Mouse (Mus musculus): ENCODE data around the gene Actr2. TPM values are rescaled to one million over a fixed set of nuclear protein-coding genes. Genes with fewer than 3 reads are reported as not detected.
"Not testable (repeated sequence)": the region's sequence is repeated elsewhere in the genome, so short reads cannot be mapped to it uniquely, and the experiment has no call there.

The Actr2 gene
- 83.4 and 89.0 TPM in 2 replicates for polyA plus RNA-seq (2015; fragmentation: Nextera tagmentation; extraction: Ambion mirVana)

DNA sequence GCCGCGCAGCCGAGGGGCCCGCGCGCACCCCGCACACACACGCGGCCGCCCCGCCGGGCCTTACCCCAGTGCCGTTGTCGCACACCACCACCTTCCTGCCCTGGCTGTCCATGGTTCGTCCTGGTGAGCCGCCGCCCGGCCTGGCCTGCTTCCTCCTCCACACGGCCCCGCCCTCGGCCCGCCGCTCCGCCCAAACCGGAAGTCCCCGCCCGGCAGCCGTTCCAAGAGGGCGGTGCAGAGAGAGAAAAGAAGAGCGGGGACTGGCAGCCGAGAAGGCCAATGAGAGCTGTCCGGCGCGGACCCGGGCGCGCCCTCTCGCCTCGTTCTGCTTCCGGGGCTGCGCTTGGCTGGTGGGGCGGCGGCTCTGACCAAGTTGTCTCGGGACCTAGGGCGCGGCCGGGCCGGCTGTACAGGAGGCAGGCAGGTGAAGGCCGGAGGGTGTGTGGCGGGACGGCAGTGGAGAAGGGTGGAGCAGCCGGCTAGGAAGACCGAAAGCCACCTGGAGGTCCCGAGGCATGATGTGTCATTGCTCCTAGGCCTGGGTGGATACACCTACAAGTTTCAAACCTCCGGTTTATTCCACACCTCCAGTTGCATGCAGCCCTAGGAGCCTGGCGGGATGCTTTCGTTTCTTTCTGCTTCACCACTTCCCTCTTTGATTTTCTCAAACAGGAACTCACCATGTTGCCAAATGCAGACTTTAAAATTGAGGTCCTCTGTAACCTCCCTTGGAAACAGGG is at the start of gene Actr2:
Actr2 (minus strand) TSS at position 173 of the 740 bp plus-strand sequence.
- no peaks in the 10 kb centered on the region for H3K9me3 ChIP-seq
- peak within 1 kb of the TSS; percentile 96 for H3K9ac ChIP-seq
- peaks cover 24% of the 10 kb centered on the region for H3K4me1 ChIP-seq
- peaks cover 15% of the 10 kb centered on the region for H3K36me3 ChIP-seq
- peak within 1 kb of the TSS; percentile 87 for H3K4me2 ChIP-seq
- peak; percentile 98 for ATAC-seq (ENCODE audit: extremely low read depth, insufficient number of reproducible peaks, low FRiP score, low TSS enrichment)
- no peaks in the 10 kb centered on the region for H3K27me3 ChIP-seq (replicated peaks)
- WGBS = under 1% methylated on average over 51 of the region's 57 CpGs
- H3K4me3 ChIP-seq = peak within 1 kb of the TSS; percentile 88
- H3K27ac ChIP-seq (replicated peaks) = peak within 1 kb of the TSS; percentile 97

DNA sequence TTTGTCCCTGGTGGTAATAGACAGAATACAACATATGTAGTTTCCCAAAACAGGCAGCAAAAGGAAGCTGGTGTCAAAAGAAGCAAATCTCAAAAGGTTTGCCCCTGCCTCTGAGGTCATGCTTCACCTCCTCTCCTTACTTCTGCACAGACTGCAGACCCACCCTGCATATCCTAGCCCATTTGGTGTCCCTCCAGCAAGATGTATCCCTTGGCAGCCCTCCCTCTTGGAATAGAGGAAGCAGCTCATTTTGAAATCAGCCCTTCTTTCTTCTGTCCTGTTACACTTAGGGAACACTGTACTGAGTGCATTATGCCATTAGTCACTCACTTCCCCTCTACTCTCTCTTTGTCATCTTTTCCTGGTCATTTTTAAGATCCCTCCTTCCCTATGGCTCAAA is 46.2 kb upstream of the Actr2 start:
- no peak overlapping the region for H3K4me2 ChIP-seq
- no peaks in the 10 kb centered on the region for H3K36me3 ChIP-seq
- 0 out of 2 replicates have a peak, but pooled peaks cover 7% of the 10 kb centered on the region for H3K9me3 ChIP-seq
- no peaks in the 10 kb centered on the region for H3K4me1 ChIP-seq
- H3K9ac ChIP-seq = no peak overlapping the region
- ATAC-seq (ENCODE audit: extremely low read depth, insufficient number of reproducible peaks, low FRiP score, low TSS enrichment) = no peak
- no peak overlapping the region for H3K27ac ChIP-seq (replicated peaks)
- no peak overlapping the region for H3K4me3 ChIP-seq
- H3K27me3 ChIP-seq (replicated peaks) = no peaks in the 10 kb centered on the region

- WGBS = 81% methylated on average over 5 of the region's 5 CpGs
- H3K9me3 ChIP-seq; H3K27ac ChIP-seq (replicated peaks); H3K4me3 ChIP-seq; ATAC-seq (ENCODE audit: extremely low read depth, insufficient number of reproducible peaks, low FRiP score, low TSS enrichment); H3K27me3 ChIP-seq (replicated peaks); H3K4me2 ChIP-seq; H3K36me3 ChIP-seq; H3K4me1 ChIP-seq; H3K9ac ChIP-seq: not testable (repeated sequence)
Measured at GRCm38 (mm10) chr11:20153542-20153941, 40.8 kb upstream of the Actr2 start.

GRCm38 (mm10) chr11:20152107-20152901 is 39.6 kb upstream of the Actr2 start:
- H3K36me3 ChIP-seq = no peaks in the 10 kb centered on the region
- H3K4me2 ChIP-seq = no peak overlapping the region
- H3K27me3 ChIP-seq (replicated peaks) = no peaks in the 10 kb centered on the region
- no peak overlapping the region for H3K27ac ChIP-seq (replicated peaks)
- no peak for ATAC-seq (ENCODE audit: extremely low read depth, insufficient number of reproducible peaks, low FRiP score, low TSS enrichment)
- no peak overlapping the region for H3K9ac ChIP-seq
- H3K4me1 ChIP-seq = no peaks in the 10 kb centered on the region
- WGBS = 73% methylated on average over 4 of the region's 4 CpGs
- H3K4me3 ChIP-seq = no peak overlapping the region
- H3K9me3 ChIP-seq = no peaks in the 10 kb centered on the region

DNA sequence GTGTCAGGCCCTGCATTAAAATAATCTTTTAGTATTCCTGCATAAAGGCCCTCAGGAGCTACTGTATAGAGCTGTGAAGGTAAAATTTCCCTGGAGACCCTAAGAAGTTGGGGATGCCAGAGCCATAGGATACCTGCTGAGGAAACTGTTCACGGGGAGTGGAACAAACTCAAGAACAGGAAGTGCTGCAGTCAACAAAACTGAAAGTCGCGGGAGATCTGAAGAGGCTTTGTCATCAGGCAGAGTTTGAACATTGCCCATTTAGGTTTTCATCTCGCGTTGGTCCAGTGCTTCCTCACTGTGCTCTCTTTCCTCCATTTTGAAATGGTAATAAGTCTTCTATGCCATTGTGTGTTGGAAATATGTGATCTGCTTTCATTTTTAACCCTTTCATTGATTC is 38.6 kb upstream of the Actr2 start:
- H3K4me3 ChIP-seq = no peak overlapping the region
- H3K27ac ChIP-seq (replicated peaks) = no peak overlapping the region
- H3K4me2 ChIP-seq = no peak overlapping the region
- H3K27me3 ChIP-seq (replicated peaks) = no peaks in the 10 kb centered on the region
- H3K9ac ChIP-seq = no peak overlapping the region
- no peak for ATAC-seq (ENCODE audit: extremely low read depth, insufficient number of reproducible peaks, low FRiP score, low TSS enrichment)
- no peaks in the 10 kb centered on the region for H3K9me3 ChIP-seq
- no peaks in the 10 kb centered on the region for H3K36me3 ChIP-seq
- 77% methylated on average over 5 of the region's 5 CpGs for WGBS
- H3K4me1 ChIP-seq = no peaks in the 10 kb centered on the region

- 88% methylated on average over 3 of the region's 3 CpGs for WGBS
- Histone ChIP-seq H3K9me3 (no peaks in the 10 kb centered on the region), H3K9ac (no peak overlapping the region), H3K36me3 (no peaks in the 10 kb centered on the region), H3K4me1 (peaks cover 6% of the 10 kb centered on the region), H3K4me3 (no peak overlapping the region), H3K27ac (replicated peaks) (no peak overlapping the region), H3K27me3 (replicated peaks) (no peaks in the 10 kb centered on the region), H3K4me2 (no peak overlapping the region)
- ATAC-seq (ENCODE audit: extremely low read depth, insufficient number of reproducible peaks, low FRiP score, low TSS enrichment) = no peak
Measured at GRCm38 (mm10) chr11:20149936-20150335, 37.2 kb upstream of the Actr2 start.

- no peak overlapping the region for H3K4me2 ChIP-seq
- WGBS = 28% methylated on average over 9 of the region's 9 CpGs
- no peak overlapping the region for H3K27ac ChIP-seq (replicated peaks)
- H3K4me1 ChIP-seq = peaks cover 11% of the 10 kb centered on the region
- H3K9me3 ChIP-seq = no peaks in the 10 kb centered on the region
- H3K9ac ChIP-seq = no peak overlapping the region
- H3K4me3 ChIP-seq = no peak overlapping the region
- H3K36me3 ChIP-seq = no peaks in the 10 kb centered on the region
- no peak for ATAC-seq (ENCODE audit: extremely low read depth, insufficient number of reproducible peaks, low FRiP score, low TSS enrichment)
- no peaks in the 10 kb centered on the region for H3K27me3 ChIP-seq (replicated peaks)
Measured at GRCm38 (mm10) chr11:20145383-20145782, 32.7 kb upstream of the Actr2 start.

GRCm38 (mm10) chr11:20144536-20145263 is 32.0 kb upstream of the Actr2 start:
- Histone ChIP-seq H3K4me3 (no peak overlapping the region), H3K4me2 (no peak overlapping the region), H3K9ac (no peak overlapping the region), H3K36me3 (no peaks in the 10 kb centered on the region), H3K27ac (replicated peaks) (no peak overlapping the region), H3K27me3 (replicated peaks) (no peaks in the 10 kb centered on the region), H3K4me1 (peaks cover 11% of the 10 kb centered on the region), H3K9me3 (no peaks in the 10 kb centered on the region)
- ATAC-seq (ENCODE audit: extremely low read depth, insufficient number of reproducible peaks, low FRiP score, low TSS enrichment) = no peak
- WGBS = 75% methylated on average over 9 of the region's 9 CpGs

GRCm38 (mm10) chr11:20143687-20144086 is 31.0 kb upstream of the Actr2 start:
- H3K36me3 ChIP-seq; H3K27me3 ChIP-seq (replicated peaks); H3K9ac ChIP-seq; H3K27ac ChIP-seq (replicated peaks); ATAC-seq (ENCODE audit: extremely low read depth, insufficient number of reproducible peaks, low FRiP score, low TSS enrichment); H3K9me3 ChIP-seq; H3K4me2 ChIP-seq; H3K4me3 ChIP-seq: not testable (repeated sequence)
- peaks cover 11% of the 10 kb centered on the region for H3K4me1 ChIP-seq
- 88% methylated on average over 4 of the region's 4 CpGs for WGBS

DNA sequence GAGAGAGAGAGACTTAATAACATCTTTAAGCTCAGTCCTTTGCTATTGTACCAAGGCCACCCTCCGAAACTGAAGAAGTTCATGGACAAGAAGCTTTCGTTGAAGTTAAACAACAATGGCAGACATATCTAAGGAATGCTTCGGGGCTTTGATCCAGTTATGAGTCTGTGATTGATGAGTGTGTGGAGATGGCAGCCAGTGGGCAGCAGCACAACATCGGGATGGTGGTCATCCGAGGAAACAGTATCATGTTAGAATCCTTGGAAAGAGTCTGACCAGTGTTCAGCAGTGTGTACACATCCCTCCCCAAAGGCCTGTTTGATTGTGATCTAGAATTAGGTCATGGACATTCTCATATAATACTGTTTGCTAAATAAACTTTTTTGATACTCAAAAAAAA is 29.8 kb upstream of the Actr2 start:
- H3K4me2 ChIP-seq = no peak overlapping the region
- H3K9me3 ChIP-seq = no peaks in the 10 kb centered on the region
- H3K9ac ChIP-seq = no peak overlapping the region
- no peak overlapping the region for H3K4me3 ChIP-seq
- peaks cover 11% of the 10 kb centered on the region for H3K4me1 ChIP-seq
- ATAC-seq (ENCODE audit: extremely low read depth, insufficient number of reproducible peaks, low FRiP score, low TSS enrichment) = no peak
- H3K27ac ChIP-seq (replicated peaks) = no peak overlapping the region
- 78% methylated on average over 5 of the region's 5 CpGs for WGBS
- H3K36me3 ChIP-seq = no peaks in the 10 kb centered on the region
- H3K27me3 ChIP-seq (replicated peaks) = no peaks in the 10 kb centered on the region

GRCm38 (mm10) chr11:20140286-20140685 is 27.6 kb upstream of the Actr2 start:
- no peaks in the 10 kb centered on the region for H3K27me3 ChIP-seq (replicated peaks)
- H3K36me3 ChIP-seq = no peaks in the 10 kb centered on the region
- 82% methylated on average over 5 of the region's 5 CpGs for WGBS
- no peaks in the 10 kb centered on the region for H3K9me3 ChIP-seq
- H3K4me3 ChIP-seq = no peak overlapping the region
- H3K9ac ChIP-seq = no peak overlapping the region
- H3K4me1 ChIP-seq = peaks cover 8% of the 10 kb centered on the region
- H3K27ac ChIP-seq (replicated peaks) = no peak overlapping the region
- H3K4me2 ChIP-seq = no peak overlapping the region
- no peak for ATAC-seq (ENCODE audit: extremely low read depth, insufficient number of reproducible peaks, low FRiP score, low TSS enrichment)
